Mouse (Mus musculus): Measurements from ENCODE around the gene Nav2.

- no peak for TF ChIP-seq GATA1 (IDR thresholded peaks at IDR 0.05; ENCODE audit: borderline replicate concordance, low read length)
- no peak for TF ChIP-seq FLI1 (IDR thresholded peaks at IDR 0.05; ENCODE audit: low read length)
These were observed 456.1 kb downstream of the Nav2 start for GRCm38 (mm10) chr7:49364486-49365162.
